Mouse (Mus musculus): ENCODE results near the gene Scarf2.

The Scarf2 gene

DNA sequence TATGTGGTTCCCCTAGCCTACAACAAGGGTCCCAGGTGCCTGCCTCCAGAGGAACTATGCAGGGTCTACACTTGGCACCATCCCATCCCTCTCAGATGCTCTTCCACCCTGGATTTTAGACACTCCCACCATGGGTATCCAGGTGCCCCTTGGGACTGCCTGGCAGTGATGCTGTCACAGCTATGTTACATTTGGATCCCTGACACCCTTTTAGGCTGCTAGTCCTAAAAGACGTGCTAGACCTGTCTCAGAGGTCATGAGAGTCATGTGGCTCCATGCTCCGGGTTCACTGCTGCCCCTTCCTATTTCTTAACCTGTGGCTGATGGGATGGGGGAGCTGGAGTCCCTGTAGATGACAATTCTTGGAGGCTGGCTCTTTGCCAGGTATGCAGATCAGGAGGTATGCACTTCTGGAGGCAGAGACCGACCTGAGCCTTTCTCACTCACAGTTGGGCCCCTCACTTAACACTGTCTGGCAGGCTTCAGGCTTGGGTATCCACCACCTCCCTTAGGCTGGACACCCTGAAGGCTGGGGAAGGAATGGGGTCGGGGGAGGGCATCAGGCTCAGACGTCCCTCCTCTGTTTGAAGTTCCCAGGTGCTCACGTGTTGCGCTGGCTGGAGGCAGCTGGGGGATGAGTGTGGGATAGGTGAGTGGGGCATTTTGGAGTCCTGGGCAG is 4.8 kb downstream of the Scarf2 start:
- no peak for DNase-seq

DNA sequence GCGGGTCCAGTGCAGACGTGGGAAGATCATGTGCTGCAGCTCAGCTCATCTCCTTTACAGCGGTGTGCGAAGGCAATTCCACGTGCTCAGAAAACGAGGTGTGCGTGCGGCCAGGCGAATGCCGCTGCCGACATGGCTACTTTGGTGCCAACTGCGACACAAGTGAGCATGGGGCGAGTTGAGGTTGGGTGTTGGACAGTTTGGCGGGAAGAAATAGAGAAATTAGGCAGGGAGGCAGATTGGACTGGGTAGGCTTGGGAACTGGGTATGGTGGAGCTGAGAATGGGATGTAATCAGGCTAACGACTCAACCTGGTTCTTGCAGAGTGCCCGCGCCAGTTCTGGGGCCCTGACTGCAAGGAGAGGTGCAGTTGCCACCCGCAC is 5.4 kb downstream of the Scarf2 start:
- DNase-seq = no peak

DNA sequence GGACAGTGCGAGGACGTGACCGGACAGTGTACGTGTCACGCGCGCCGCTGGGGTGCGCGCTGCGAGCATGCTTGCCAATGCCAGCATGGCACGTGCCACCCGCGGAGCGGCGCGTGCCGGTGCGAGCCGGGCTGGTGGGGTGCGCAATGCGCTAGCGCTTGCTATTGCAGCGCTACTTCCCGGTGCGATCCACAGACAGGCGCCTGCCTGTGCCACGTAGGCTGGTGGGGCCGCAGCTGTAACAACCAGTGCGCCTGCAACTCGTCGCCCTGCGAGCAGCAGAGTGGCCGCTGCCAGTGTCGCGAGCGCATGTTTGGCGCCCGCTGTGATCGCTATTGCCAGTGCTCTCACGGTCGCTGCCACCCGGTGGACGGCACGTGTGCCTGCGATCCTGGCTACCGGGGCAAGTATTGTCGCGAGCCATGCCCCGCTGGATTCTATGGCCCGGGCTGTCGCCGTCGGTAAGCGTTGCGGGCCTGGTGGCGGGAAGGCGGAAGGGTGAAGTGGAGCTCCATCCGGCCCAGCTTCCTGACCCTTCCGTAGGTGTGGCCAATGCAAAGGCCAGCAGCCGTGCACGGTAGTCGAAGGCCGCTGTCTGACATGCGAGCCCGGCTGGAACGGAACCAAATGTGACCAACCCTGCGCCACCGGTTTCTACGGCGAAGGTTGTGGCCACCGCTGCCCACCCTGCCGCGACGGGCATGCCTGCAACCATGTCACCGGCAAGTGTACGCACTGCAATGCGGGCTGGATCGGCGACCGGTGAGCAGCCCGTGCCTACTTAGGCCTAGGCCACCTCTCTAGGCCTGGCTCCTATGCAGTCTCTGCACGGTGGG is 6.0 kb downstream of the Scarf2 start:
- peak; percentile 53 for DNase-seq

DNA sequence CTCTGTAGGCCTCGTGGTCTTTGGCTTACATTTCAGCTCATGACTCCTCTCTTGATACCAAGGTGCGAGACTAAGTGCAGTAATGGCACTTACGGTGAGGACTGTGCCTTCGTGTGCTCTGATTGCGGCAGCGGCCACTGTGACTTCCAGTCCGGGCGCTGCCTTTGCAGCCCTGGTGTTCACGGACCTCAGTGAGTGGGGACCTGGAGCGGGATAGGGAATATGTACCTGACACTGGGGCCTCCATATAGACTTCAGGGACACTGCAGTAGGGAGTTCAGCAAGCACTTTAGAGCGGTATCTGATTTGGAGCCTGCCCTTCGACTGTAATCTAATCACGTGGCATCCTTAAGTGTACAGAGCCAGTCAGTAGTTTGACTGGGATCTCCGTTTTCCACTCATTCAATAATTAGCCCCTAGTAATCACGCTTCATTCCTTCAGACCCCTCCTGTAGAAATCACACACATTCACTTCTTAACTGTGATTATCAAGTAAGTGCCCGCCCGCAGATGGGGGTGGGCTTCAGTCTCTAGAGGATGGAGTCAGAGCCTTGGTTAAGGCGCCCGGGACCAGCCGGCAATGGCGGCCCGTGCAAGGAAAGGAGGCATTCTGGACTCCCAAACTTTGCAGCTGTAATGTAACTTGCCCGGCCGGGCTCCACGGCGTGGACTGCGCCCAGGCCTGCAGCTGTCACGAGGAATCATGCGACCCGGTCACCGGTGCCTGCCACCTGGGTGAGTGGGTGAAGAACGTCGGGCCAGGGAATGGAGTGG is 6.8 kb downstream of the Scarf2 start:
- no peak for DNase-seq

DNA sequence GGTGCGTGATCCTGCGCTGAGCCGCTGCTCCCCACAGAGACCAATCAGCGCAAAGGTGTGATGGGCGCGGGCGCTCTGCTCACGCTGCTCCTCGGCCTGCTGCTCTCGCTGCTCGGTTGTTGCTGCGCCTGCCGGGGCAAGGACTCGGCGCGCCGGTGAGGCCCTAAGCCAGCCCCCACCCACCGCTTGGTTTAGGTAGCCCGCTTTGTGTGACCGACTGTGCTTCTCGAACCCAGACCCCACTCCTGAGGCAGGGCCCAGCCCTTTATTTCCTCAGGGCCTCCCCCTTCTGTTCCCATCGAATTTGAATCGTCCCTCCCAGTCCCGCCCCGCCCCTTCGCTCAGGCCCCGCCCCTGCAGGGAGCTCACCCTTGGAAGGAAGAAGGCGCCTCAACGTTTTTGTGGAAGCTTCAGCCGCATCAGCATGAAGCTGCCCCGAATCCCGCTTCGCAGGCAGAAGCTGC is 7.4 kb downstream of the Scarf2 start:
- peak; percentile 48 for DNase-seq

DNA sequence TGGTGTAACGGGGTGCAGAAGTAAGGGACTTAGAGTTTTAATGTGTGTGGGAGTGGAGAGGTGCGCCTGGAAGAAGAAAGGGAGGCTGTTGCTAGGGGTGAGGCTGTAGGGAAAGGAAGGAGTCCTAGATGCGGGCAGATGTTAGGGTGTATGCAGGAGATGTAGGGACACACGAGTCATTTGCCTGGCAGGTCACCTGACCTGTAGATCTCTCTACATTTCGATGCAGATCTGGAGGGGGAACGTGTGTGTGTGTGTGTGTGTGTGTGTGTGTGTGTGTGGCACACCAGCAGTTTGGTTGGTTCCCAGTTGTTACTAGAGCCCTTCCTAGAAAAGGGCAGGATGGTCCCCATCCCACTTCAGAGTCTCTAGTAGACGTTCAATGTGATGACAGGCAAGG is 7.9 kb downstream of the Scarf2 start:
- DNase-seq = no peak

DNA sequence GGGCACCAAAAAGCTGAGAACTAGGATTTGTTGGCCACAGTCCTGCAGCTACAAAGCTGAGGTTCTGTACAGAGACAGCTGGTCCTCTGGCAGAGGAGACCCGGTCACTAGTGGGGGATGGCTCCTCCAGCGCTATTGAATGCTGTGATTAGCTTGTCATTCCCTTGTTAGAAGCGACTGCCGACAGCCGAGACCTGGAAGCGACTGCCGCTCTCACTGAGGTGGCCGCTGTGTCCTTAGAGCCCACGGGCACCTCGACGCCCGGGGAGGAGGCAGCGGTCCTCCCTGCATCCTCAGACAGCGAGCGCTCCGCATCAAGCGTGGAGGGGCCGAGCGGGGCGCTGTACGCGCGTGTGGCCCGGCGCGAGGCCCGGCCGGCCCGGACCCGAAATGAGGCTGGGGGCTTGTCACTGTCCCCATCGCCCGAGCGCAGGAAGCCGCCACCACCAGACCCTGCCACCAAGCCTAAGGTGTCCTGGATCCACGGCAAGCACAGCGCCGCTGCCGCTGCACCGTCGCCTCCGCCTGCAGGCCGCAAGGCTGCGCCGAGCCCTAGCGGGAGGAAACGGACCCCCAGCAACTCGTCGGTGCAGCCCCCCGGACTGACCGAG is 9.6 kb downstream of the Scarf2 start:
- DNase-seq = peak; percentile 70

DNA sequence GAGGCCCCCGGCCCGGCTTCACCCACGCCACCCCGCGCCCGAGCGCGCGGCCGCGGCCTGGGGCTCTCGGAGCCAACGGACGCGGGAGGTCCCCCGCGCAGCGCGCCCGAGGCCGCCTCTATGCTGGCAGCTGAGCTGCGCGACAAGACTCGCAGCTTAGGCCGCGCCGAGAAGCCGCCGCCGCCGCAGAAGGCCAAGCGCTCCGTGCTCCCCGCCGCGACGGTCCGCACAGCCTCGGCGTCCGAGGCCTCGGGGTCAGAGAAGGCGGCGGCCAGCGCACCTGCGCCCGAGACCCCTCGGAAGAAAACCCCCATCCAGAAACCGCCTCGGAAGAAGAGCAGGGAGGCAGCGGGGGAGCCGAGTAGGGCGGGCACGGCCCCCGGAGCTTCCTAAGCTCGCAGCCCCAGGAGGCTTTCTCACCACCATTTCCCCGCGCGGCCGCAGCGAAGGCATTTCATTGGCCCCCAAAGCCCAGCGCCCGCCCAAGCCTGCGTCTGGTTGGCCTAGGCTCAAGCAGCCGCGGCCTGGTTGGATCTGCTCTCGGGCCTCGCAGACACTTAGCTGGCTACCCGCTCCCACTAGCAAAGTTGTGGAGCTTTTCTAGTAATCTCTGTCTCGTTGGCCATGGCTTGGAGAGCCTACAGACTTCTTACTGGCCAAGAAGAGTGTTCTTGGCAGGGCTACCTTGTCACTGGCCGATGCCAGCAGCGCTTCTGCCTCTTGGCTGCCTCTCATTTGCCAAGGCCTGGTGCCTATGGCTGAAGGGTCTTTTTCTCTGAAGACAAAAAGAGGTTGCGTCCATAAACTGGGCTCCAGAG is 10.3 kb downstream of the Scarf2 start:
- DNase-seq = peak; percentile 94

DNA sequence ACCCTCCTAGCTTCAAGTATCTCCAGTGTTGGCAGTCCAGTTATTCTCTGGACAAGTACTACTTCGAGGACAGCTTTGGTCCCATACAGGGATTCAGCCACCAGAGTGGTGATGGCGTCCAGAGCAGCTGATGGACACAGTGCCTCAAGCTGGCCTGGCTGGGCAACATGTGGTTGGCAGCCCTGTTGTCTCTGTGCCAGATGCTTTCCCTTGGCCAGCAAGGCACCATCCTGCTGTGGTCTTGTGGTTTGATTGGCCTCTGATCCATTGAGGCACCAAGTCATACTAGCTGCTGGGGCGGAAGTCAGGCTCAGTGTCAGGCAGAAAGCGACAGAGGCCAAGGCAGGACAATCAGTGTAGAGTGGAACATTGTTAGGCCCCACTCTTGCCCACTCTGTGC is 12.0 kb downstream of the Scarf2 start:
- DNase-seq = no peak

DNA sequence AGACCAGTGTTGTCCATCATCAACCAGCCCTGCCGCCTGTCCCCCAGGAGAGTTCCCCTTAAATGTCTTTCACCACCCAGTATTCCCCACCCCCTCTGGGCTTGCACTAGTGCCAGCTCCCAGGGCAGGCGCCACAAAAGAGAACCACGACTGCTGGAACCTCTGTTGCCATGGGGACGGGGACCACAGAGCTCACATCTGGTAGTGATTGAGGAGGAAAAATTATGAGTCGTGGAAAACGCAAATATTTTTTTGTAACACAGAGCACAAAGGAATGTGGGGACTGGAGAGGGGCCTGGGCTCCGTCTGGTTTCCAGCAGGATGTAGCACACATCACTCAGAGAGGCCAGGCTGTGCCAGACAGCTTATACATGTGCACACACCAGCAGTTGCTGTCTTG is 12.6 kb downstream of the Scarf2 start:
- DNase-seq = peak; percentile 28

DNA sequence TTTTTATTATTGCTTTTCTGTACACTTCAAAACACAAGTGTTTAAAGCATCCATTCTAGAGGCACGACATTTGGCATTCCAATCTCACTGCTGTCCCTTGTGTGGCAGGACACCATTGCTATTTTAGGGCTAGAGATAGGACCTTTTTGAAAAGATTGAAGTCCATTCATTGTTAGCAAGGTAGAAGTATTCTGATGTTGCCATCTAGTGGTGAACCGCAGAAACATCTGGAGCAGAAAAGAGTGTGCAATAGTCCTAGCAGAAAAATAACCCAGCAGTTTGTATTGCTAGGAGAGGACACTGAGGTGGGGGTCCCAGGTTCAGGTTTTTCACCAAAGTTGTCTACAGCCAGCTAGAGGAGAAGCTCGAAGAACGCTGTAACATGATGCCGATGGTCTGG is 15.0 kb downstream of the Scarf2 start:
- DNase-seq = peak; percentile 31

DNA sequence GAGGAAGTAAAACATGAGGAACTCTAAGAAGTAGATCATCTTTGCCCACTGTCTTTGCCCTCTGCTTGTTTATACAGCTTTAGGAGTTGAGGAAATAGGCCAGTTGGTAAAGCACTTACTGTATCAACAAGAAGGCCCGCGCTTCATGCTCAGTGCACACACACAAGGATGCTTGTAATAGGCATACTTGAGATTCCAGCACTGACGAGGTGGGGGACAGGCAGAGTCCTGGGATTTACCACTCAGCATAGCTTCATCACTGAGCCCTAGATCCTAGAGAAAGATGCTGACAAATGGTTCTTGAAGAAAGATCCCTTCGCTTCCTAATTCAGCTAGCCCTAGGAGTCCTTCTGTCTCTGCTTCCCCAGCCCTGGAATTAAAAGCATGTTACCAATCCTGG is 16.1 kb downstream of the Scarf2 start:
- DNase-seq = no peak

DNA sequence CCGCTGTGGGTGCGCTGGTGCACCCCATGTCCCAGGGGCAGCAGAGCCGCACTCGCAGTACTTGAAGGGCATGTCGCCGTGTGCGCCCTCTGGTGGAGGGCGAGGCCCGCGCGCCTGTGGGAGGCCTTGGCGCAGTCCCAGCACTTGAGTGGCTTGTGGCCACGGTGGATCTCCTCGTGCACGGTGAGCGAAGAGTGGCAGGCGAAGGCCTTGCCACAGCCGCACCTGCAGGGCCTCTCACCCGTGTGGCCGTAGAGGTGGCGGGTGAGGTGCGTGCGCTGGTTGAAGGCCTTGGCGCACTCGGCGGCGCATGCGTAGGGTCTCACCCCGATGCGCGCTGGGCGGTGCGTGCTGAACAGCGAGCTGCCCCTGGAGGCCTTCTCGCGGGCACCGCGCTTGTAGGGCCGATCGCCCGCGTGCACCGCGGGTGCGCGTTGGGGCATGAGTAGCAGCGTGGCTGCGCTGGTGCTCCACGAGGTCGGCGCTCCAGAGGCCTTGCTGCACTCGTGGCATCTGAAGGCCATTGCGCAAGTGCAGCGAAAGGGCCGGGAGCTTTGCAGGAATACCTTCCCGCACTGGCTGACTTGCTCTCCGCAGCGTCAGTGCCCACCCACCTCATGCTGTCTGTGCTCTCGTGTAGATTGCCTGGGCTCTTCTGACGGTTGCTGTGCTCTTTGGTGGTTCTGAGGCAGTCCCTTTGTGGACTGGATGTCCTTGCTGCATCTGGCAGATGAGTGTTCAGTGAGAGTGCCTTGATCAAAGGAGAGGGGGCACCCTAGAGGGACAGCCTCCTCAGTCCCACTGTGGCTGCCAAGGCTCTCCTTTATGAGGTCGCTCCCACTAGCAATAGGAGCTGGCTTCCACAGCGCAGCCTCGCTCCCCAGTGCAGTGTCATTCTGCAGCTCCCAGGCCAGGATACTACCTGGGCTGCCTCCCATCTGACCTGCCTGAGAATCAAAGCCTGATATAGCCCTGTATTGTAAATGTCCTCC is 18.6 kb downstream of the Scarf2 start:
- peak; percentile 87 for DNase-seq

DNA sequence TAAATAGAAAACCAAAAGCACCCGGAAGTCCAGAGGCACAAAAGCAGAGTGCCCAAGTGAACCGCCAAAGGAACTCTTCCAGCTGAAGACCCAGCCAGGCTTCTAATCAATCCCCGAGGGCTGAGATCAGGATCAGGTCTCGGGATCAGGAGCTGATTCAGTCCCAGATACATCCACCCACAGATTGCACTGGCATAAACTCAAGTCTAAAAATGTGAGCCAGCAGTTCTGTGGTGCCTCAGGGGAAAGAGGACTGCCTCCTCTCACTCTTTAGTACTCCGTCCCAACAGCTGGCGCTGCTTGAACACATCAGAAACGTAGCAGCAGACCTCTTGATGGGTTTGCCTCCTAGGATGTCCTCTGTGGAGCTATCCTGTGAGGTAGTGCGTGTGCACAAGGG is 19.4 kb downstream of the Scarf2 start:
- no peak for DNase-seq

DNA sequence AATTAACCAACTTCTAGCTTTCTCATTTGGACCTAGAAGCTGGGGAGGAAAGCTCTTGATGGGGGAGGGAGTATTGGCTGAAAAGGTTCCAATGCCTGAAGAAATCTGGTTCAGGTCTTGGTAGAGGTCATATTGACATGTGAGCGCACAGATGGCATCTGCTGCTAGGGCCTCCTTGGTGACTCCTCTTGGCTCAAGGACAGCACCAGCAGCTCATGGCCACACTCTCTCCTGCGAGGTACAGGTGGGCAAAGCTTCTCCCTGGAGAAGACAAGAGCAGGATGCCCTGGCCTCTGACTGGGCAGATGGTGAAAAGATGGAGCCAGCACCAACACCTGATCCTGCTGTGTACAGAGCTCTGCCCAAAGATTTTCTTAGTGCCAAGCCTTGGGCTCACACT is 29.4 kb downstream of the Scarf2 start:
- DNase-seq = no peak

DNA sequence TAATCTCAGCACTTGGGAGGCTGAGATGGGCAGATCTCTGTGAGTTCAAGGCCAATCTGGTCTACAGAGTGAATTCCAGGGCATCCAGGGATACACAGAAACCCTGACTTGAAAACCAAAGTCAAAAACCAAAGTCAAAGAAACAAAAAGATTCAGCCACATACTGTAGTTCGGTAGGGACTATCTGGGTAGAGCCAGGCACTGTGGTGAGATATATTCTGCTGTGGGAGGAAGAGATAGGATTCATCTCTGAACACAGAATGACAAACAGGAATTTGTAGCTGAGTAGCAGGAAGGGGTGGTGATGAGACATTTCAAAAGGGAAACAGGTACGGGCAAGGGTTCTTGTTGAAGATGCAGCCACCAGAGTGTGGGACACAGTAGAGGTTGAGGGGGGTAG is 31.1 kb downstream of the Scarf2 start:
- DNase-seq = no peak

DNA sequence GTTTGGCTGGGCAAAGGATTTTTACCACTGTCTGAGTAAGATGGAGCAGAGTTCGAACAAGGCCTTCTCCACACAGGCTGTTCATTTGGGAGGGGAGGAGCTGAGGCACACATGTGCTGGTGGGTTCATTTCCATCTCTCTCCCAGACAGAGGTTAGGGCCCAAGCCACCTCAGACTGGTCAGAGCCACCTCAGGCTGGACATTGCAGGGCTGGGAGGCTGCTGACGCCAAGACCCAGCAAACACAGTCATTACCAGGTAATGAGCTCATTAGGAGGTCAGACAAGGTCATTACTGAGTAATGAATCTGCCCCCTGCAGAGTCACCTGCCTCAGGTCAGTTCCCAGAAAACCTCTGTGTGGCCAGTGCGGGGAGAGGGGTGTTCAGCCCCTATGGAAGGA is 31.8 kb downstream of the Scarf2 start:
- no peak for DNase-seq

DNA sequence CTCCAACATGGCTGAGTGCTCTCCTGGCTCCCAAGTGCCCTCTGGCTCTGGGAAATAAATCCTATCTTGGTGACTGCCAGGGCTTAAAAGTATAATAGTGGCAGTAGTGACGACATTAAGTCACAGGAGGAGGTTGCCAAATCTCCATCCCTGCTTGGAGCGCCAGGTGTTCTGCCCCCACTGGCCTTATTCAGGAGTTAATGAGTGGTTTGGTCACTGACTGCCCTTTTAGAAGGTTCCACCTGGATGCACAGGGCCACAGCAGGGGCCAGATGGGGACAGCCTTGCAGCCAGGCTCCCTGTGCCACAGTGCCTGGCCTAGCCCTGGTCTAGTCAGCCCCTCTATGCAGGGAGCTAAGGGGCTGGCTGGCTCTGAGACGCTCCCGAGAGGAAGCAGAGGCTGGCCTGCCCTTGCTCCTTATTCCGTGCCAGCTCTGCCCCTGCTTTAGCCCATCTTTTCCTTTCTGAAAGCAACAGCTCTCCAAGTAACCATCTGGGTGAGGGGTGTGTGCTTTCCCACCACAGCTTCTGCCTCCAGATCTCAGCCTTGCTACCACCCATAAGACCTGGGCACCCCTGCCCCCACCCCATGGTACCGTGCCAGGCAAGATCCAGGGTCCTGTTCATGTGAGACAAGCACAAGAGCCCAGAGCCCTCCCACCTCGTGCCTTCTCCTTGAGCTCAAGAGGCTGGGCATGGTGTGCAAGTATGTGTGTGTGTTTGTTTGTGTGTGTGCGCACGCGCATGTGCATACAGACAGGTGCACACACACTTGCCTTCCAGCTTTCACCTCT is 33.5 kb downstream of the Scarf2 start:
- no peak for DNase-seq

DNA sequence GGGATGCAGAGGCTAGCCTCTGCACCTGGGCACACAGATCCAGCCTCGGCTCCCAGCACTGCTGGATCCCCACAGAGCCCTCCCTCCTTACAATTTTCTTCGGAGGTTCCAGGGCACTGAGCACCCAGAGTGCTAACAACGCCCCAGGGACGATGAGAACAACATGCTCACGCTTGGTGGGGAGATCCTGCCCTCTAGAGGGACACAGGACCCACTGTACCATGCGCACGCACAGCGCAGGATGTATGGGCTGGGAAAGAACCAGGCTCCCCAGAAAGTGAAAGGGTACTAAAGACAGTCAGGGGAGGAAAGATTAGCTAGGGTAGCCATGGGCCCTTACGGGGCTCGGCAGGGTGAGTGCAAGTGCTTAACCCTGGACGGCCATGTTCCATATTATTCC is 34.7 kb downstream of the Scarf2 start:
- DNase-seq = no peak

DNA sequence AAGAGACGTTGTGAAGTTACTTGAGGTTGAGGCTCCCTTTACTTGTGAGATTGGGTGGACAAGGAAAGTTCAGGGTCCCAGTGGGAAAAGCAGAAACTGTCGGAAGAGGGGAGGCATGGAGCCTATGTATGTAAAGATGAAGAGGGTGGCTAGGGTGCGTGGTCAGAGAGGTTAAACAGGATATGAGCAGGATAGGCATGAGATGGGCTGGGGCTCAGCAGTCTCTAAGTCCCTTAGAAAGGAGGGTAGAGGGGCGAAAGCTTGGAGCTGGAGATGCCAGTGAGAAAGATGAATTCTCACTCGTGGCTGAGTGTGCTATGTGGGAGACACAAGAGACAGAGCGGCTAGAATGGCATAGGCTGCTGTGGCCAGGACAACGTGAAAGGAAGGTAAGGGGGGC is 35.7 kb downstream of the Scarf2 start, which contains the start of gene B830017H08Rik:
B830017H08Rik (plus strand) TSS at position 301 of the 400 bp plus-strand sequence.
- DNase-seq = no peak

Data from thymus, postnatal 4 days (tissue).